Mouse (Mus musculus) cerebellum, adult 9-10 months (tissue): ENCODE measurements around the gene Arid3a.

Experiments
- DNase-seq: peaks from one replicate; pipeline ENCODE4 v3.0.0; 2022

Arid3a gene

GRCm38 (mm10) chr10:79978061-79978460, 51.2 kb downstream of the Arid3a start:
- no peak for DNase-seq

- DNase-seq: no peak
Observed at GRCm38 (mm10) chr10:79979401-79980155, 52.7 kb downstream of the Arid3a start.

GRCm38 (mm10) chr10:79983205-79983604, 56.4 kb downstream of the Arid3a start:
- no peak for DNase-seq

- DNase-seq: peak; percentile 87
Observed at GRCm38 (mm10) chr10:79983670-79984069, 56.8 kb downstream of the Arid3a start.

- DNase-seq: peak; percentile 87
Observed at GRCm38 (mm10) chr10:79984195-79984816, 57.5 kb downstream of the Arid3a start, which contains the start of gene Tmem259. Gene Tmem259, minus strand, starts transcription at chr10:79984330.

- DNase-seq: peak; percentile 100
Observed at GRCm38 (mm10) chr10:79984871-79985270, 58.0 kb downstream of the Arid3a start.

GRCm38 (mm10) chr10:79985334-79986231, 58.7 kb downstream of the Arid3a start:
- peak; percentile 89 for DNase-seq

GRCm38 (mm10) chr10:79986232-79986878, 59.5 kb downstream of the Arid3a start:
- DNase-seq: peak; percentile 72

- peak; percentile 91 for DNase-seq
Observed at GRCm38 (mm10) chr10:79986963-79987362, 60.1 kb downstream of the Arid3a start.

- no peak for DNase-seq
Observed at GRCm38 (mm10) chr10:79987771-79988505, 61.1 kb downstream of the Arid3a start.

GRCm38 (mm10) chr10:79988506-79989271, 61.8 kb downstream of the Arid3a start, which contains the start of gene Cnn2:
Gene Cnn2, plus strand, starts transcription at chr10:79988584.
- DNase-seq: no peak

GRCm38 (mm10) chr10:79989272-79989786, 62.5 kb downstream of the Arid3a start:
- no peak for DNase-seq

- DNase-seq: no peak
Observed at GRCm38 (mm10) chr10:79989870-79990269, 63.0 kb downstream of the Arid3a start.

GRCm38 (mm10) chr10:79991099-79991498, 64.3 kb downstream of the Arid3a start:
- DNase-seq: no peak

- no peak for DNase-seq
Observed at GRCm38 (mm10) chr10:79991548-79991947, 64.7 kb downstream of the Arid3a start.

GRCm38 (mm10) chr10:79994397-79995115, 67.7 kb downstream of the Arid3a start:
- DNase-seq: no peak

- DNase-seq: no peak
Observed at GRCm38 (mm10) chr10:79995636-79996035, 68.8 kb downstream of the Arid3a start.

- peak; percentile 97 for DNase-seq
Observed at GRCm38 (mm10) chr10:79996272-79997033, 69.6 kb downstream of the Arid3a start, which contains the start of gene Abca7. Gene Abca7, plus strand, starts transcription at chr10:79996494.
